Mouse (Mus musculus): ENCODE measurements at regions not wholly inside any gene's neighbourhood (a gene's known extent, or its start where the extent isn't known, plus 50 kb on each side); places are given as distances from the start of the nearest gene placed in this dataset.
A peak's percentile ranks its signal among the peaks of the same experiment; 100 is the strongest.

- DNase-seq (ENCODE audit: low read depth, low spot score), result no peak
These were observed 120.5 kb downstream of the Erv3 start for GRCm38 (mm10) chr2:131739022-131739421.

GRCm38 (mm10) chr2:131734740-131735378, 124.7 kb downstream of the Erv3 start:
- DNase-seq (ENCODE audit: low read depth, low spot score), result no peak

- DNase-seq (ENCODE audit: low read depth, low spot score), result no peak
These were observed 133.0 kb downstream of the Erv3 start for GRCm38 (mm10) chr2:131726533-131726932.

GRCm38 (mm10) chr2:131721631-131722545, 137.7 kb downstream of the Erv3 start:
- no peak for DNase-seq (ENCODE audit: low read depth, low spot score)

- DNase-seq (ENCODE audit: low read depth, low spot score), result no peak
These were observed 142.0 kb downstream of the Erv3 start for GRCm38 (mm10) chr2:131717561-131717960.

- no peak for DNase-seq (ENCODE audit: low read depth, low spot score)
These were observed 142.7 kb downstream of the Erv3 start for GRCm38 (mm10) chr2:131716841-131717240.

- DNase-seq (ENCODE audit: low read depth, low spot score), result no peak
These were observed 144.2 kb downstream of the Erv3 start for GRCm38 (mm10) chr2:131715381-131715780.

- DNase-seq (ENCODE audit: low read depth, low spot score), result no peak
These were observed 147.7 kb downstream of the Erv3 start for GRCm38 (mm10) chr2:131711886-131712285.

- DNase-seq (ENCODE audit: low read depth, low spot score), result no peak
These were observed 144.5 kb upstream of the Adra1d start for GRCm38 (mm10) chr2:131706565-131706964.

- DNase-seq (ENCODE audit: low read depth, low spot score), result no peak
These were observed 142.3 kb upstream of the Adra1d start for GRCm38 (mm10) chr2:131704406-131704805.

- DNase-seq (ENCODE audit: low read depth, low spot score), result no peak
These were observed 140.1 kb upstream of the Adra1d start for GRCm38 (mm10) chr2:131702146-131702545.

GRCm38 (mm10) chr2:131699798-131700197, 137.7 kb upstream of the Adra1d start:
- no peak for DNase-seq (ENCODE audit: low read depth, low spot score)

GRCm38 (mm10) chr2:131698008-131698965, 136.2 kb upstream of the Adra1d start:
- no peak for DNase-seq (ENCODE audit: low read depth, low spot score)

GRCm38 (mm10) chr2:131696307-131696706, 134.2 kb upstream of the Adra1d start:
- DNase-seq (ENCODE audit: low read depth, low spot score), result peak; percentile 10

- no peak for DNase-seq (ENCODE audit: low read depth, low spot score)
These were observed 127.9 kb upstream of the Adra1d start for GRCm38 (mm10) chr2:131689996-131690395.

GRCm38 (mm10) chr2:131688282-131688681, 126.2 kb upstream of the Adra1d start:
- no peak for DNase-seq (ENCODE audit: low read depth, low spot score)

GRCm38 (mm10) chr2:131687449-131687848, 125.4 kb upstream of the Adra1d start:
- DNase-seq (ENCODE audit: low read depth, low spot score), result no peak

- DNase-seq (ENCODE audit: low read depth, low spot score), result no peak
These were observed 124.7 kb upstream of the Adra1d start for GRCm38 (mm10) chr2:131686748-131687147.

GRCm38 (mm10) chr2:131685326-131685725, 123.2 kb upstream of the Adra1d start:
- no peak for DNase-seq (ENCODE audit: low read depth, low spot score)

GRCm38 (mm10) chr2:131683734-131684133, 121.7 kb upstream of the Adra1d start:
- no peak for DNase-seq (ENCODE audit: low read depth, low spot score)

GRCm38 (mm10) chr2:131678484-131678883, 116.4 kb upstream of the Adra1d start:
- DNase-seq (ENCODE audit: low read depth, low spot score), result no peak

GRCm38 (mm10) chr2:131676736-131677135, 114.7 kb upstream of the Adra1d start:
- DNase-seq (ENCODE audit: low read depth, low spot score), result no peak
